Mouse (Mus musculus): ENCODE results near the gene Dmap1.

DNA sequence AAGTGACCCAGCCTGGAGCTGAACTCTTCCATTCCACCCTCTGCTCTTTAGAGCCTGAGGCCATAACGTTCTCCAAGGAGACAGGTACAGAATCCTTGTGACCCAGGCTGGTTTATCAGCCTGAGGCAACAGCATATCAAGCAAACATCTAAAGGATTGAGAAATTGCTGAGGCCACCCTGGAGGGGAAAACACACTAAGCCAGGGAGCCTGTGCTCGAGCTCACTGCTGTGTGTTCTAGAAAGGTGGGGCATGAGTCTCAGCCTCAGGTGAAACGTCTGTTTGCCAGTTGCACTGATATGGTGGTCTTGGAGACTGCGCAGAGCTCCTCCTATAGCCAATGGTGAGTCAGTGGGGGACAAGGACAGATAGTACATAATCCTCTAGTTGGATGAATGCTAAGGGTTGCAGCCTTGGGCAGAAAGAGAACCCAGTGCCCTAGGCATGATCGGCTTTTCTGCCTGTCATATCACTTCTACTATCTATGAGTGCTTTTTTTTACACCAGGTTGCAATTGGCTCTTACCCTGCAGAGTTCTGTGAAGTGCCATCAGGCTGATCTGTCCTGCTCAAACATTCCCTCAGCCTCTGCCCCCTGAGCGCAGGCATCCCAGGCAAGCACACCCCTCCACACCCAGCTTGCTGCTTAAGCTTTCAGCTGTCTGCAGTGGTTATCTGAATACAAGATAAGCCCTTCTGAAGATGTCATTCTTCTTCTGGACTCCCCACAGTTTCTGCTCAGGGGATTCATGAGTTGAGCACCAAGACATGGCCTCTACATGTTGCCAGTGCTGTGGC lies 31.4 kb upstream of the Dmap1 start:
- TF ChIP-seq CHD2 (IDR thresholded peaks at IDR 0.05; ENCODE audit: low read depth, low read length) (no peak), ZC3H11A (IDR thresholded peaks at IDR 0.05; ENCODE audit: borderline replicate concordance, low read depth, low read length) (no peak)

Measured in ES-E14 (cell line).